Mouse (Mus musculus): ENCODE results near the gene Ttc25.
"Not testable (repeated sequence)": the region's sequence is repeated elsewhere in the genome, so short reads cannot be mapped to it uniquely, and the experiment has no call there.

Gene Ttc25

DNA sequence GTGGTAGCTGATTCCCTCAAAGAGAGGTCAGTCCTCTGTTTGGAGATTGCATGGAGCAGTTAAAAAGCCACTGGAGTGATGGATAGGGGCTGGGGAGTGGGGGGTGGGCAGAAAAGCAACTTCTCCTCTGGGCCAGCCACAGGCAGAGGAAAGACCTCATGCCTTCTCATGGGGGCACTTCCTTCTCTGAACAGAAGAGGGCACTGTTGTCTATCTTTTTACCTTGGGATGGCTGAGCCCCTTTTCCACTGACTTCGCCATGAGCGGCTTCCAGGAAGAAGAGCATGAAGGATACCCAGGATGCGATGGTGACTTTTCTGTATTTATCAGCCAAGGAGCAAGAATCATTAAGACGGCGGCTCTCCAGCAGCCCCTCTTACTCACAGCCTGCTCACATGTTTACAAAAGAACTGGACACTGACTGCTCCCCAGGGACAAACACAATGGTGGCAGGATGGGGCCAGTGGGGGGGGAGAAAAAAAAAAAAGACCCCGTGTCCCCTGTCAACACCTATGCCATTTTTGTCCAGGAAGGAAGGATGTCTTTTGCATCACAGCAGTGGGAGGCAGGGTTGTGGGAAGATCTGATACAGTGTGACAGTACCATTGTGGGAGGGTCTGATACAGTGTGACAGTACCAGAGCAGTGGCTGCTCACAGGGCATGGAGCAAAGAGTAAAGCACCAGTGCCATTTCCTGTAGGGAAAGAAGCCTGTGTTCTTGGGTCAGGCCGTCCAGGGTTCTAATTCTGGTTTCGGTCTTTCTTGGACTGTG, 25.2 kb downstream of the Ttc25 start:
- peak; percentile 86 for DNase-seq (ENCODE audit: low read depth)

DNA sequence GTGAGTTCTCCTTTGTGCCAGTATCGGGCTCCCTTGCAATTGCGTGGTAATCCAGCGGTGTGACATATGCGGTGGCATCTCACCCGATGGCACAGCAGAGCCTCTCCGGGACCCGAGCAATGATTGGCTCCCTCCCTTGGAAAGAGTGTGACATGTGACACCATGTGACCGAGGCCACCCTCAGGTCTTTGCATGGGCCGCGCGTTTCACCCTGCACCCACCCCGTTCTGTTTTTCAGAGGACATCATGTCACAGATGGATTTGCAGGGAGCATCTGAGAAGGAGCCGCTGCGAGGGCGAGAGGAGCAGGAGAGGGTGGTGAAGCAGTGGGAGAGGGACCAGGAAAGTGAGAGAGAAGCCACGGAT, 25.8 kb downstream of the Ttc25 start:
- DNase-seq (ENCODE audit: low read depth): no peak

DNA sequence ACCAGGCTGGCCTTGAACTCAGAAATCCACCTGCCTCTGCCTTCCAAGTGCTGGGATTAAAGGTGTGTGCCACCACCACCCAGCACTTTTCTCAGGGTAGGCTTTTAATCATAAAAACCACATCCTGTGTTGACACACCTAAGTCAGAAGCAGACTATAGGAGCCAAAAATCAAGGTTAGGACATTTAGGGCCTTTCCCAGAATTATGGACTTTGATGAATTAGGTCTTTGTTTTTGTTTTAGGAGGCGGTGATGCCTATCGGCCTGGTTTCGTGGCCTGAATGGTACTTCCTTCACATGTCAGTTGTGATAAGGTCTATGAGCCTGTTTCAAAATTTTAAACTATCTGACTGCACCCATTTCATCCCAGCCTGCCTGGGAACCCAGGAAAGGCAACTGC, 28.8 kb downstream of the Ttc25 start:
- DNase-seq (ENCODE audit: low read depth): peak; percentile 77

DNA sequence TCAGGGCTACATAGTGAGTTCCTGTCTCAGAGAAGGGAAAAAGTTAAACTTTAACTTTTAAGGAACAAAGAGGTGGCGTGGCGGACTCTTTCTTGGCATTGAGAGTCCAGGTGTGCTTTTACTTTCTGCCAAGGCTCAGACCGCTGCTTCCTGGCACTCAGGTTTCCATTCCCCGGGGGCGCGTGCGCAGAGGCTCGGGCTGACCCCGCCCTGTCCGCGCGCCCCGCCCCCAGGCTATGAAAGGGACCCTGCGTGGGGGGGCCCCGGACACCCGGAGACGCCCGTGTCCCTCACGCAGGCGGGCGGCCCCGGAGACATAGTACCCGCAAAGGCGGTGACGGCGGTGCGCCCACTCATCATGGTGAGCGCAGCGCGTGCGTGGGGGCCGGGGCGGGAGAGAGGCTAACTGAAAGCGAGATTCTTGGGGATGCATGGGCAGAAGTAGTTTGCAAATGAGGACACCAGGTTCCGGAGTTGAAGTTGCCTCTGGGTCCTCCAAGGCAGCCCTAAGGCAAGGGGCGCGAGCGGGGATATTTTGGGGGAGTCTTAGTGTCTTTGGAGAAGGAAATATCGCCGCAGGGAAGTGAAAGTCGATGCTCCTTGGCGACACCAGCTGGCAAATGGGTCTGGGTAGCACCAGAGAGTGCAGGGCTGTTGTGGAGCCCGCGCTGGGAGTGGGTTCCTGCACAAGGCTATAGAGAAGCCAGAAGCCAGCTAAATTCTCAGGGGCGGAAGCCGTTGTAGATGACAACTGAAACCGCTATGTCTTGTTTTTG, 29.5 kb downstream of the Ttc25 start, which contains the start of gene Cnp:
TSS of gene Cnp (plus strand) at position 197 of the 776 bp plus-strand sequence.
- peak; percentile 85 for DNase-seq (ENCODE audit: low read depth)

DNA sequence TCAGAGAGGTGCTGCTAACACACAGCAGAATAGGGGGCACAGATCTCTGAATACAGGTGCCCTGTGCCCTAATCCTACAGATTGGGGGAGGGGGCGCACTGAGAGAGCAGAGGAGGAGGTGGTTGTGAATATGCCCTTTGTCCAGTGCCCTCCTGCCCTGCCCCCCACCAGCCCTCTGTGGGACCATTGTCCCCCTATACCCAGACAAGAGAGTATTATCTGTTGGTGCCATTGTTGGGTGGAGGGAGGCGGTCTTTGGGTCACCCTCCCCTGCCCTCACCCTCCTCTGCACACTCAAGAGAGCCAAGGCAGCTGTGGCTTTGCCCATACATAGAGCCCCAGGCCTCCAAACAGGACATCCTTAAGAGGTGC, 30.1 kb downstream of the Ttc25 start:
- DNase-seq (ENCODE audit: low read depth): no peak

DNA sequence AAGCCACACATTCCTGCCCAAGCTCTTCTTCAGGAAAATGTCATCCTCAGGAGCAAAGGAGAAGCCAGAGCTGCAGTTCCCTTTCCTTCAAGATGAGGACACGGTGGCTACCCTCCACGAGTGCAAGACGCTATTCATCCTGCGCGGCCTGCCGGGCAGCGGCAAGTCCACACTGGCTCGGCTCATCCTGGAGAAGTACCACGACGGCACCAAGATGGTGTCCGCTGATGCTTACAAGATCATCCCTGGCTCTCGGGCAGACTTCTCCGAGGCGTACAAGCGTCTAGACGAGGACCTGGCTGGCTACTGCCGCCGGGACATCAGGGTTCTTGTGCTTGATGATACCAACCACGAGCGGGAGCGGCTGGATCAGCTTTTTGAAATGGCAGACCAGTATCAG, 30.8 kb downstream of the Ttc25 start:
- no peak for DNase-seq (ENCODE audit: low read depth)

DNA sequence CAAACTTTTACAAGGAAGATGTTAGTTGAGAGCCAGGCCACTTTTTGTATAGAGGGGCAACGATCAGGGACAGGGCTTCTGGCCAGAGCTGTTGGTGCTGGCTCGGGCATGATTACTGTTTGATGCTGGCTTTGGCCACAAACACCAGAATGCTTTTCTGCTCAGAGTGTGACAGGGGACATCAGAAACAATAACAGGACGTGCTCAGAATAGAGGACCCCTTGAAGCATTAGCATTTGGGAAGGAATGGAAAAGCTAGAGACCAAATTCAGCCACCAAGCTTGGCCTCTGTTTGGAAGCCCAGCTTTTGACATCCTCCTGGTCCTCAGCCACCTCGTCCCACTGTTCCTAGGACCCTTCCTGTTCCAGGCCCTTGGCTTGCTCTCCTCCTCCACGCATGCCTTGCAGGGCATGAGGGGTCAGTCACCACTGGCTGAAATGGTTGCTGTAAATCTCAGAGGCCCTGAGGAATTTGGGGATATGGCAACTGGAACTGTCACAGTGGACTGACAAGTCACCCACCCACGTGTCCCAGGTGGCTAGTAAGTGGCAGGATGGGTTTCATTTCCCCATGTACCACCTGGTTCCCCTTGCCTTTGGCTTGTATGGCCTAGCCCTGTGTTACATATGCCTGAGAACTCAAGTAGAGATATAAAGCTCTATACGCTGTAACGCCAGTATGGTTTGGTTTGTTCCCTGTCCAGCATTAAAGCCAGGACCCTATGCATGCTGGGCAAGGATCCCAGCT, 32.6 kb downstream of the Ttc25 start:
- no peak for DNase-seq (ENCODE audit: low read depth)

DNA sequence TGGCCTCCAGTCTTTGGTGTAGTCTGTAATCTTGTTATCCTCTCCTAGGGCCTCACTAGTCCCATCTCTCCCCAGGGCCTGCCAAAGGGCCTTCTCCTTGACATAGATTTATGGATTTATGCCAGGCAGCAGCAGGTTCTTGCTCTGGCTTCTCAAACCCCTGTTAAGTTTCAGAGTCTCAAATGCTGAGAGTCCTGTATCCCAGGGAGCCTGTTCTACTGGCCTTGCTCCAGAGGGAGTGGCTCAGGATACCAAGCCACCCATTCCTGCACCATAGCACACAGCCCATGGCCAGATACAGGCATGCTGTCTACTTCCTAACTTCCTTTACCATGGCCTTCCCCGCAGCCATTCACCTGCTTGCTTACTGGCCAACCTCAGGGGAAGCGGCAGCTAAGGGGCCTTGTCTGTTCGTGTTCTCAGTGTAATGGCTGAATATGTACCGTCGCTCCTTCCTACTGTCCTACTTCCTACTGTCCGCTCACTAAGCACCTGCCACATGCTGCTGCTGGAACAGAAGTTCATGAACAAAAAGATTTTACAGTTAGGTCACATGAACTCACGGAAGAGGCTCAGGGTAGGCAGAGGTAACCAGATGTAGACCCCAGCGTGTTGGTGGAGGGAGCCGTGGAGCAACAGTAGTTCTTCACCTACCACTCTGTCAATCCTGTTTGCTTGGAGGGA, 33.9 kb downstream of the Ttc25 start:
- no peak for DNase-seq (ENCODE audit: low read depth)

DNA sequence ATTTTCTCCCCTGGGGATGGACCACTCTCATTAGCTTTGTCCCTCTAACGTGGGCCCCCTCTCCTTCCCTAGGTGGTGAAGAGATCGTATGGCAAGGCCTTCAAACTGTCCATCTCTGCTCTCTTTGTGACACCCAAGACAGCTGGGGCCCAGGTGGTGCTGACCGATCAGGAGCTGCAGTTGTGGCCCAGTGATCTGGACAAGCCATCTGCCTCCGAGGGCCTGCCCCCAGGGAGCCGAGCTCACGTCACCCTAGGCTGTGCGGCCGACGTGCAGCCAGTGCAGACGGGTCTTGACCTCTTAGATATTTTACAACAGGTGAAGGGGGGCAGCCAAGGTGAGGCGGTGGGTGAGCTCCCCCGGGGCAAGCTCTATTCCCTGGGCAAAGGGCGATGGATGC, 34.9 kb downstream of the Ttc25 start:
- DNase-seq (ENCODE audit: low read depth): no peak

DNA sequence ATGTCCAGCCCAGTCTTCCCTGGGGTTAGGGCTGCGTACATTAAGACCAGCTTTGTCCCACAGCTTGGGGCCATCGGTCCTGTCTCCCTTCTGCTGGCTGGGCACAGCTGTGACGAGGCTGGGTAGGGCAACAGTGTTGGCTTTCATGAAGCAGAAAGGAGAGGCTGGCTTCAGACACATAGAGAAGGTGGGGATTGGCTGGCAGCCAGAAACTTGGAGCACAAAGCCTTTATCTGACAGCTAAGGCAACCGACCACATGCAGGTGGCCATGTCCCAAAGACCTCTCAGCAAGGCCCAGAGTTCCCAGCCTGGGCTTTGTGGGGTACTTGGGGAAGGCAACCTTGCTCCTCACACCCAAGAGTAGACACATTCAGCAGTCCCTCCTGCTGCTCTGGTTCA, 36.3 kb downstream of the Ttc25 start:
- peak; percentile 50 for DNase-seq (ENCODE audit: low read depth)

DNA sequence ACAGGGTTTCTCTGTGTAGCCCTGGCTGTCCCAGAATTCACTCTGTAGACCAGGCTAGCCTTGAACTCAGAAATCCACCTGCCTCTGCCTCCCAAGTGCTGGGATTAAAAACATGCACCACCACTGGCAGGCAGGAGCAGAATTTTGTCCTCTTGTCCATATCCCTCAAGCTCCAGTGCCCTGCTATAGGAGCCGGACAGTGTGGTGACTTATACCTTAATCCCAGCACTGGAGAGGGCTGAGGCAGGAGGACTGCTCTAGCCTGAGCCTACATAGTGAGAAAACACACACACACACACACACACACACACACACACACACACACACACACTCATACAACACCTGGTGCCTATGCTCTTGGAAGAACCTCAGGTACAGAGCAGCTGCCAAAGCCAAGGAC, 37.0 kb downstream of the Ttc25 start:
- DNase-seq (ENCODE audit: low read depth): not testable (repeated sequence)

DNA sequence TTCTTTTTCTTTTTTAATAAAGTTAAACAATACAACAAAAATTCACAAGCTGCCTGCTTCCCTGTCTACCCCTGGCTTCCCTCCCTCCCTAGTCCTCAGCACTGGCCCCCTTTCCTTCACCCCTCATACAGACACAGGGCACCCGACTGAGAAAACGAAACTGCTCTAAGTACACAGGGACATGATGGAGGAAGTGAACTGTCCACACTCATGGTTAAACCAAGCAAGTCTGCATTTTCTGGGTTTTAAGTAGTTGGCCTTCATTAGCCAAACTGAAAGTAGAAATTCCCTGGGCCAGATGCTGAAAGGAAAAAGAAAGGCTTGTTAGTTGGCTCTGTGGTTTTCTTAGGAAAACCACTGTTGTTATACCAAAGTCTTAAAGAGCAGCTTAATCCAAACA, 37.4 kb downstream of the Ttc25 start:
- peak; percentile 46 for DNase-seq (ENCODE audit: low read depth)

DNA sequence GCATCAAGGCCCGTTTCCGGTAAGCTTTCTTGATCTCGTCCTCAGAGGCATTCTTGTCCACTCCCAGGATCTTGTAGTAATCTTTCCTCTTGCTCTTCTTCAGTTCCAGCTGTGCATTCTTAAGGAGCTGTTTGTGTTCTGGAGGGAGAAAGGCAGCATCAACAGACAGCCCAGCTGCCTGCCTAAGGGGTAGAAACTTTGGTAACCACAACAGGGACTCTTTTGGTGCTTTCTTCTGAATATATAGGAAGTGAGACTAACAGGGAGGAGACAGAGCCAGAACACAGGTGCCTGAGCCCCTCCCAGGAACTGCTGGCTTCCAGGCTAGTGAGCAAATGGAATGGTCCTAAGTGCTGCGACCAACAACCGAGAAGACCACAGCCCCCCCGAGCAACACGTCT, 39.2 kb downstream of the Ttc25 start:
- peak; percentile 65 for DNase-seq (ENCODE audit: low read depth)

DNA sequence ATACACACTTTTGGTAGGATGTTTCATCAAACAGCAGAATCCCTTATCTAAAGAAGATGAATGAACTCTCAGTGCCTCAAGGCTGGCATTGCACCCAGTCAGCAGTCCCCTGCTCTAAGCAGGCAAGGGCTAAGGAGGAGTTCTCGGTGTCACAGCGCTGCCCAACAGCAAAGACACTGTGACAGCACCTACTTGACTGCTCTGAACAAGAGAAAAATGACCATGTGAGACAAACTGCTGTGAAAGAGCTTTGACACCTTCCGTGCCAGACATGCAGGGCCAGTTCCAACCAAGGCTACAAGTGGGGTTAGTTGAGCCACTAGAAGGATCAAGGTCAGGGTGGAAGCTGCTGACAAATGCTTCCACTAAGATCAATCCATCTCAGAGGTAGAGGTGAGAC, 39.7 kb downstream of the Ttc25 start:
- no peak for DNase-seq (ENCODE audit: low read depth)

DNA sequence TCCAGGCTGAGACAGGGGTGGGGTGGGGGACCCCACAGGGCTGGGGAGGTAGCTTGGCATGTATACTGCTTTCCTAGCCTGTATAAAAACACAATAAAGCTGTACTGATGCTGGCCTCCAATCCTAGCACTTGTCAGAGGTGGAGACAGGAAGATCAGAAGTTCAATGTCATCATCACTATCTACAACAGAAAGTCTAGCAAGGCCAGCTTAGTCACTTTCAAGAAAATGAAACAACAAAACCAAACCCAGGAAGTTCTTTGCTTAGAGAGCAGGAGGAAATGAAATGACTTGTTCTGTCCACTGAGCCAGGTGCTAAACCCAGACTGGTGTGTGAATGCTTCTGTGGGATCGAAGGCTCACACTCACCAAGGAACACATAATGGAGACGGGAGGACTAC, 43.1 kb downstream of the Ttc25 start:
- DNase-seq (ENCODE audit: low read depth): peak; percentile 70

DNA sequence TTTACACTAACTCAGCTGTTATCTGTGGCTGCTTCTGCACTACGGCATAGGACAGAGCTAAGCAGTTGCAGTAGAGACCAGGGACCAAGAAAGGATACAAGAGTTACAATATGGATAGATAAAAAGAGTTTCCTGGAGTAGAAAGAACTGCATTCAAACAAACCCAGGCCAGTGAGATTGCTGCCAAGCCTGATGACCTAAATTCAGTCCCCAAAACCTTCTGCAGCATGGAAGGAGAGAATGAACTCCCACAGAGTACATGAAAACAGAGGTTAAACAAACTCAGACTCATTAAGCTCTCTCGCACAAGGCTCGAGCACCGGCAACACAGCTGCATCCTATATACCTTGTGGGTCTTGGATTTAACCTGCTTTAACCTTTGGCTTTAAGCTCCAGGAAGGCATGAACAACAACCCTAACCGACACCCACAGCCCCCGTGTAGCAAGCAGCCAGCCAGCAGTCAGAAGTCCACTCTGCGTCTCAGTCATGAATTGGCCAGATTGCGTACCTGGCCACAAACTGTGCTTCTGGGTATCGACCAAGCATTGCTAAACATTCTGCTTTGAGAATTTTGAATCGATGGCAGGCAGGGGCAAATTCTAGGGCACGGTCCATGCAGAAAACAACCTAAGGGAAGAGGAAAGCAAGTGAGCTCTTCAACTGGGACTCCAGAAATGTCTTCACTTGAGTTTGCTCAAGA, 47.1 kb downstream of the Ttc25 start:
- no peak for DNase-seq (ENCODE audit: low read depth)

DNA sequence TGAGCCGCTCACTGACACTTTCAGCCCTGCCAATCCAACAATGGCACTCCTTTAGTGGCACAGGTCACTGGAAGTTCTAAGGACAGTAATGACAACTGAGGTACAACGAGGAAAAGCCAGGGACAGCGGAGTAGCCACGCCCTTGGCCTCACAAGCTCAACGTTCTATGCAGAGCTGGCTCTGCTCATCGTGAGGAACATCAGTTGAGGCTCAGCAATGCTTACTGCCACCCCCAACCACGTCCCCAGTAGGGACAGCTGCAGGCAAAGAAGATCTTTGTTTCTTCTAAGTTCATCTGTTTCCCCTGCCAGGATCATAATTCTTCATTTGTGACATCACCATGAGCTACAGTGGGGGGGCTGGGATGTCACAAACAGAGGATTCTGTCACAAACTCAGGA, 49.2 kb downstream of the Ttc25 start:
- DNase-seq (ENCODE audit: low read depth): no peak

DNA sequence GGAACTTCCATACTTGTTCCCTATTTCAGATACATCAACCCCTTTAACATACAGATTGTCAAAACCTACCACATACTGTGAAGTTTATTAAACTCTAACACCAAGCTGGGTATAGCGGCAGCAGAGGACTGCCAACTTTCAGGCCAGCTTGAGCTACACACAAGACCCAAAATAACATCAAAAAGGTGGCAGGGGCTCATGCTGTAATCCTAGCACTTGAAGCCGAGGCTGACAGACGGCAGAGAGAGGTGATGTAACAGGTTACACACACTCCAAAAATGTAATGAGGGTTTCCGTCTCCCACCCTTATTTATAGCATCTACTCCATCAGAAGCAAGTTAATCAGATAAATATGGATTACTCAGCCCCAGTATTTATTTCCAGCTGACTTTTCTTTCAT, 50.1 kb downstream of the Ttc25 start:
- DNase-seq (ENCODE audit: low read depth): no peak

DNA sequence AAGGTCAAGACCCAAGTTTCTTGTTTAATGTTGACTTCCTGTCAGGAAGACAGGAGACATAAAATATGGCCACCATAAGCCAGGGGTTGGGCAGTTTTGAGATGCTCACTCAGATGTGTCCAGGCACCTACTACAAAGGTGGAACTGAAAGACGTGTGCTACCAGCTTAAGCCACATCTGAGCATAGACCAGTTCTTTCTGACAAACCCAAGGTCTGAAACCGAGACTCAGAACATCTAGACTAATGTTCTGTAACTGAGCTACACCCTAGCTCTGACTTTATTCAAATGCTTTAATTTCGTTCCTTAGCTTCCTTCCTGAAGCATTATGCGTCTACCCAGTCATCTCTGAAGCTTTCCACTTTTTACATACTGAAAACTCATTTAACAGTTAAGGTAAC, 52.7 kb downstream of the Ttc25 start:
- DNase-seq (ENCODE audit: low read depth): no peak

DNA sequence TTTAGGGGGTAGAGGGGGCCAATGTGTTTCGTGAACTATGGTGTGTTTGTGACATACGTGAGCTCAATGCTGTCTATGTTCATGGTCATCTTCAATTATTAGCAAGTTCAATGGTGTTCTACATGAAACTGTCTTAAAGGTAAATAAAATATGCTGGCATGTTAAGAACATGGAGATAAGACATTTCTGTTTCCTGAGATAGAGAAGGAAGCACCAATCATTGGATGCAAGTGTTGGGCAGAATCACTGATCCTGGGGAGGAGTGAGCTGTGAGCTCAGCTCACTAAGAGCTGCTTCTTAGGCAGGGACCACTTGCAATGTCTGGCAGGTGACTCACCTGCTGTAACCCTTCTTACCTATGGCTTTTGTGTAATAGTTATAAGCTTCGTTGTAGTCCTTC, 56.0 kb downstream of the Ttc25 start:
- DNase-seq (ENCODE audit: low read depth): no peak

DNA sequence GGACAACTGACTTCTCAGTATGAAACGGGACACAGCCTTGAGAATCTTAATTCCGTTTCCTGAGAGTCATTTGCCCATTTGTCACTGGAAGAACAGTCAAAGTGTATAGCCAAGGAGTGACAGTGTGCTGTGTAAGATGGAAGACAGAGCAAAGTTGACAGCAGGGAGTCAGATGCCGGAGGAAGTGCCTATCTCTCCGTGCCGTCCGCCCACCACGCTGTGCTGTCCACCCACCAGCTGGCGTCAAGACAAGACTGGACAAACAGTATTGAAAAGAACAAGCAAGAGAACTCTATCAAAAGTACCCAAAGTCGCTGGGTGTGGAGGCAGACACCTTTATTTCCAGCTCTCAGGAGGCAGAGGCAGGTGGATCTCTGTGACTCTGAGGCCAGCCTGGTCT, 57.7 kb downstream of the Ttc25 start:
- DNase-seq (ENCODE audit: low read depth): no peak

DNA sequence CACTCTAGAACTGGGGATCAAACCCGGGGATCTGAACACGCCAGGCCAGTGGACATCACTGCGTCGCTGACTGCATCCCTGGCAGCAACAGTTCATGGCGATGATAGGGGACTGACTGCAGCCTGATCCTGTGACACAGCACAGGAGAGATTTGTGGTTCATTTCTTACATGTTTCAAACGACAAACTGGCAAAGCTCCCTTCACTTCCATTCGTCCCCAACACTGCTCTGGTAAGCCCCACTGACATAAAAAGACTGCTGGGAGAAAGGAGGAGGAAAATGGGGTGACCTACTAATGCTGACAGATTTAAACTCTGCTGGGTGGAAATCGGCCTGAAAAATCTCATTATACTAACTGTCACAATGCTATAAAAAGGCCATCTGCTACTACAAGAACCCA, 58.4 kb downstream of the Ttc25 start:
- no peak for DNase-seq (ENCODE audit: low read depth)

Measured in naive thymus-derived CD4-positive, alpha-beta T cell, adult 2 months (primary cell).